Mouse (Mus musculus): ENCODE measurements around the gene Txlng.

GRCm38 (mm10) chrX:162845531-162845930 lies 16.3 kb upstream of the Txlng start:
- TF ChIP-seq CTCF (IDR thresholded peaks at IDR 0.05; ENCODE audit: borderline replicate concordance, insufficient read depth, low read depth, low read length), result no peak
- TF ChIP-seq POLR2A (IDR thresholded peaks at IDR 0.05; ENCODE audit: borderline replicate concordance, insufficient read depth, low read length), result no peak

Measured in cerebellum, adult 2 months (tissue).